Mouse (Mus musculus) liver (tissue): ENCODE measurements around the gene Gm20449.
"Not testable (repeated sequence)": the region's sequence is repeated elsewhere in the genome, so short reads cannot be mapped to it uniquely, and the experiment has no call there.

Experiments used
- DNase-seq: peaks from one replicate; pipeline ENCODE4 v3.0.0-alpha.2; 2020; ENCODE audit warnings: mixed read lengths

Gene Gm20449

DNA sequence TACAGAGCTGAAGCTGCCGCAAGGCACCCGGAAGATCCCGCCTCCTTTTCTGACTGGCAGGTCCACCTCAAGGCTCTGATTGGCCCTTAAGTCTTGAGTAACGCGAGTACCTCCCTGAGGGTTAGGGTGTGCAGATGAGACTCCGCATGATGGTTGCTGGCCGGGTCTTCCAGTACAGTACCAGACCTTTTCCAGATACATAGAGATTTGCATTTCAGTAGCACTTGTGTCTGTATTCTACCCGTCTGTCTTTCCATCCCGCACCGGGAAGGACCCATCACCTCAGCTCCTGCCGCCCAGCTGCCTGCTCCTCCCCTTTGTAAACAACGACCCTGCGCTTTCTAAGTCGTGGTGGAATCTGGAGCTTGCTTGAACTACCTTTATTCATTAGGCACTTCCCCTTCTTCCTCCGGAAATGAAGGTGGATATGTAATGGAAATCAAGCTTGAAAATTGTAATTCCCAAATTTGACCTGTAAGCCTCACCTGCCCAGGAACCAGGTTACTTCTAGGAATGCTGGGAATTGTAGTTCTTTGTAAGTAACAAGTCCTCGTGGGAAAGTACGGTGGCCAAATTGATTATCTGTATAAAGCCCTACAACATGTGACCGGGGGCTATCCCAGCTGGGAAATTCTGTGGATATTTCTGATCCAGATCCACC lies at the start of gene Gm20449, which contains the start of gene AW146154:
Gm20449 (minus strand) TSS at position 29 of the 661 bp plus-strand sequence.
AW146154 (minus strand) TSS at position 502 of the 661 bp plus-strand sequence.
- peak; percentile 85 for DNase-seq

- no peak for DNase-seq
Observed at GRCm38 (mm10) chr7:41512672-41513071, 13.5 kb upstream of the Gm20449 start.

DNA sequence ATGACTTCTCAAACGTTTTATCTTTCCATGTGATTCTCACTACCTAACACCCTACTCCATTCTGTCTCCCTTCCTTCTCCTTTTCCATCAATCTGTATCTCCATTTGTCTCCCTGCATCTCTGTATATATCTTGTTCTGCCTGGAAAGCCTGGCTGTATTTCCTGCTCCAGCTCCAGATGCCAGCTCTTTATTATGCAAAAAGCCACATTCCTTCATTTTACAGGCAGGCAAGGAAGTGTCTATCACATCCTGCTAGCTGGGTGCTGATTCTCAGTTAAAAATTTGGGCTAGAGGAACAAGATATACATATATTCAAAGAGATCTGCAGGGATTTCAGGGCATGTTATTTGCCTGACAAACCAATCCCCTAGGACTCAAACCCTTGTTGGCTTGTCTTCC lies 13.0 kb upstream of the Gm20449 start:
- no peak for DNase-seq

DNA sequence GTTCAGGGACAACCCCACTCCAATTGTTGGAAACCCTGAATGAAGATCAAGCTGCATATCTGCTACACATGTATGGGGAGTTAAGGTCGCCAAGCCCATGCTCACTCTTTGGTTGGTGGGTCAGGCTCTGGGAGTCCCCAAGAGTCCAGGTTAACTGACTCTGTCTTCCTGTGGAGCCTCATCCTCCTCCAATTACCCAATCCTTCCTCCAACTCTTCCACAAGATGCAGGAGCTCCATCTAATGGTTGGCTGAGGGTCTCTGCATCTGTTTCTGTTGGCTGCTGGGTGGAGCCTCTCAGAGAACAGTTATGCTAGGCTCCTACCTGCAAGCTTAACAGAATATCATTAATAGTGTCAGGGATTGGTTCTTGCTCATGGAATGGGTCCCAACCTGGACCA lies 3.2 kb upstream of the Gm20449 start:
- no peak for DNase-seq

GRCm38 (mm10) chr7:41500151-41500934 lies 1.1 kb upstream of the Gm20449 start:
- DNase-seq, result peak; percentile 35

GRCm38 (mm10) chr7:41499018-41499388 lies 214 bp downstream of the Gm20449 start:
- not testable (repeated sequence) for DNase-seq

- DNase-seq, result not testable (repeated sequence)
Observed at GRCm38 (mm10) chr7:41498464-41498863, 753 bp downstream of the Gm20449 start.

- DNase-seq, result no peak
Observed at GRCm38 (mm10) chr7:41497871-41498270, 1.3 kb downstream of the Gm20449 start.

DNA sequence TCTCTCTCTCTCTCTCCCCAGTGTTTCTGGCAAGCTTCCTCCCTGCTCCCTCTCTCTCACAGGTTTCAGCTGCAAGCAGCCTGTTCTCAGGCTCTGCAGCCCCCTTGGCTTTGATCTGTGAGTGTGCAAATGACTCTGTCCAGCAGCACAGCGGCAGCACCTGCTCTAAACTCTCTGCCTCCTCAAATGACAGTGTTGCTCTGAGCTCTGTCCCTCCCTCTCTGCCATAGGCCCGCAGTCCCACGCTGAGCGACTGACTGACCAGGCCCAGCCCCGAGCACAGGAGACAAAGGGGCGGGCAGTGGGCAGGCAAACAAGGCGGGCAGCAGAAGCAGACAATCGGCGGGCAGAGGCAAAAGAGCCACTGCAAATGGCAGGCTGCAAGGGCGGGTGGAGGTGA lies 47.4 kb downstream of the Gm20449 start:
- DNase-seq, result no peak

DNA sequence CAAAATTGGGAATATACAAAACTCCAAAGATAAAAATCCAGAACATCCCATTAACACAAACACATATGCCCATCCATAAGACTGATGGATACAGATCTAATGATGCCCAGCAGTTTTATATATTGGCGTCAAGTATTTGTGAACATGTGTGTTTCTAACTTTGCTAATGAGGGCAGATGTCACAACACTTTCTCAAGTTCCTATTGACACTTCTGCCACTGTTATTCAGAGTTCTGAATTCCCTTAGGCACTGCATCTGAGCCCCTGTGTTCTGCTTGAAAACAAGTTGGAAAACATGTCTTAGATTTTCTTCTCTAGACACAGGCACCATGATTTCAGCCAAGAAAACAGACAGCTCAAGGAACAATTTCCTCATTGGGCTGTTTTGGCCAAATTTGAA lies 50.6 kb downstream of the Gm20449 start, which contains the start of gene Vmn2r57:
Vmn2r57 (minus strand) TSS at position 101 of the 400 bp plus-strand sequence.
- DNase-seq, result not testable (repeated sequence)

- DNase-seq, result no peak
Observed at GRCm38 (mm10) chr7:41394130-41394529, 105.1 kb downstream of the Gm20449 start.

DNA sequence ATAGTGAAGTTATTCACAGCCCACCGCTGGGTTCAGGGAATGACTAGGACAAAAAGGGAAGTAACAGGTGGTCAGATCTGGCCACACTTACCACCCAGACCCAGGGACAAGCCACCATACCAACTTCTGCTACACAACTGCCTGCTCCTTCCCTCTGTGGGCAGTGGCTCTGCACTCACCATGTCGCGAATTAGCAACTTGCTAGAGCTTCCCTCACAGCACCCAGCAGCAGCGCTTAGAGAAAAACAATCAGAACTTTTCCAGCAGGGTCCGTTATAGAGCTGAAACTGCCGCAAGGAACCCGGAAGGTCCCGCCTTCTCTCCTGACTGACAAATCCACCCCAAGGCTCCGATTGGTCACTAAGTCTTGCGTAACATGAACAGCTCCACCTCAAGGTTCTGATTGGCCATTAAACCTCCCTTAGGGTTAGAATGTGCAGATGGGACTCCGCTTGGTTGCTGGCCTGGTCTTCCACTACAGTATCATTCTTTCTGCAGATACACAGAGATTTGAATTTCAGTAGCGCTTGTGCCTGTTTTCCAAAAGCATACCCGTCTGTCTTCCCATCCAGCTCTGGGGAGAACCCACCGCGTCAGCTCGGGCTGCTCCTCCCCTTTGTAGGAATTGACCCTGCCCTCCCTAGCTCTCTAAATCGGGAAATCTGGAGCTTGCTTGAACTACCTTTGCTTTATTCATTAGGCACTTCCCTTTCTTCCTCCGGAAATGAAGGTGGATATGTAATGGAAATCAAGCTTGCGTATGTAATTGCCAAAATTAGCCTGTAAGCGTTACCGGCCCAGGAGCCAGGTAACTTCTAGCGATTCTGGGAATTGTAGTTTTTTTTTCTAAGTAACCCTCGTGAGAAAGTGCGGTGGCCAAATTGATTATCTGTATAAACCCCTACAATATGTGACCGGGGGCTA lies 105.9 kb downstream of the Gm20449 start, which contains the start of gene AI987944:
AI987944 (minus strand) TSS at position 332 of the 924 bp plus-strand sequence.
- DNase-seq, result peak; percentile 84
